In genomic region chr16:25445580-25445979, GRCm38 (mm10) we compare ENCODE assay signal across 11 mouse cellular contexts.
DNase-seq lines count a peak whose midpoint lies in the region; ATAC-seq and TF ChIP-seq lines count a peak whose summit lies in the region.
"Had no signal": no experiment of that assay in that cellular context is flagged by ENCODE, and none has a peak within 500 bp of the region (broad histone marks: within the 10 kb centered on the region; RNA-seq: fewer than 3 reads in every experiment).

No protein-coding gene starts in this region.

- WGBS in heart, embryonic 10.5 days = 70% methylated on average over 7 of the region's 7 CpGs
- 42% methylated on average over 7 of the region's 7 CpGs for WGBS in midbrain, postnatal 0 days
- 52% methylated on average over 7 of the region's 7 CpGs for WGBS in midbrain, embryonic 16.5 days
- 63% methylated on average over 7 of the region's 7 CpGs for WGBS in forebrain, embryonic 15.5 days

- H3K4me1 ChIP-seq in heart, embryonic 10.5 days = no peaks in the 10 kb centered on the region
- no peaks in the 10 kb centered on the region for H3K4me1 ChIP-seq in midbrain, postnatal 0 days (ENCODE audit: insufficient read depth, low read length)
- no peaks in the 10 kb centered on the region for H3K4me1 ChIP-seq in midbrain, embryonic 16.5 days (ENCODE audit: control insufficient read depth, insufficient read depth, low read length)
- peaks cover 13% of the 10 kb centered on the region; the same call in 1 of the 2 replicates for H3K4me1 ChIP-seq in forebrain, embryonic 15.5 days

- no peaks in the 10 kb centered on the region for H3K36me3 ChIP-seq in heart, embryonic 10.5 days
- no peaks in the 10 kb centered on the region for H3K36me3 ChIP-seq in midbrain, postnatal 0 days (ENCODE audit: insufficient read depth, low read length)
- no peaks in the 10 kb centered on the region for H3K36me3 ChIP-seq in midbrain, embryonic 16.5 days (ENCODE audit: control insufficient read depth, insufficient read depth, low read length)
- H3K36me3 ChIP-seq in forebrain, embryonic 15.5 days = no peaks in the 10 kb centered on the region

- peak; percentile 47 to 58 for DNase-seq in heart, adult 18-20 months
- DNase-seq in heart, embryonic 10.5 days (ENCODE audit: low spot score) = no peak
- DNase-seq in midbrain, postnatal 0 days (ENCODE audit: low spot score) = peak; percentile 17
- DNase-seq in heart, postnatal 36 days = peak; percentile 15 to 23
- peak; percentile 73 for DNase-seq in skeletal muscle tissue, adult 2 months (ENCODE audit: low read depth, low spot score)
- no peak for DNase-seq in layer of hippocampus, postnatal 10 days (ENCODE audit: low spot score in 2 of 2)
- DNase-seq: adrenal gland, adult 8-10 months; cerebellum, adult 8-10 months; retina, postnatal 1 day had no signal

- no peak overlapping the region for H3K4me2 ChIP-seq in midbrain, postnatal 0 days (ENCODE audit: low read depth, low read length, poor library complexity, severe bottlenecking)
- no peak overlapping the region for H3K4me2 ChIP-seq in midbrain, embryonic 16.5 days (ENCODE audit: low read length)
- no peak overlapping the region for H3K4me2 ChIP-seq in forebrain, embryonic 15.5 days (replicated peaks)

- no peak for TF ChIP-seq CTCF in midbrain, postnatal 0 days (IDR thresholded peaks at IDR 0.05)

- intact Hi-C loops in heart, postnatal 36 days (cut with DNase I) = no loop called here

- no peak overlapping the region for H3K4me3 ChIP-seq in heart, embryonic 10.5 days
- H3K4me3 ChIP-seq in midbrain, postnatal 0 days (ENCODE audit: low read depth, low read length) = no peak overlapping the region
- no peak overlapping the region for H3K4me3 ChIP-seq in midbrain, embryonic 16.5 days (ENCODE audit: low read depth, low read length)
- H3K4me3 ChIP-seq in forebrain, embryonic 15.5 days = no peak overlapping the region

- ATAC-seq in midbrain, postnatal 0 days (ENCODE audit: low FRiP score) = no peak
- ATAC-seq in midbrain, embryonic 16.5 days = no peak
- no peak for ATAC-seq in forebrain, embryonic 15.5 days (replicated peaks)

- no peaks in the 10 kb centered on the region for H3K9me3 ChIP-seq in heart, embryonic 10.5 days
- H3K9me3 ChIP-seq in midbrain, postnatal 0 days (ENCODE audit: low read length) = no peaks in the 10 kb centered on the region
- no peaks in the 10 kb centered on the region for H3K9me3 ChIP-seq in midbrain, embryonic 16.5 days (replicated peaks; ENCODE audit: control insufficient read depth, low read length, poor library complexity, severe bottlenecking)
- H3K9me3 ChIP-seq in forebrain, embryonic 15.5 days = no peaks in the 10 kb centered on the region

- H3K27me3 ChIP-seq in heart, embryonic 10.5 days (ENCODE audit: insufficient read depth, poor library complexity, severe bottlenecking) = no peaks in the 10 kb centered on the region
- H3K27me3 ChIP-seq in midbrain, postnatal 0 days (ENCODE audit: insufficient read depth, low read length) = no peaks in the 10 kb centered on the region
- H3K27me3 ChIP-seq in midbrain, embryonic 16.5 days (ENCODE audit: control insufficient read depth, insufficient read depth, low read depth, low read length) = no peaks in the 10 kb centered on the region
- no peaks in the 10 kb centered on the region for H3K27me3 ChIP-seq in forebrain, embryonic 15.5 days

- H3K27ac ChIP-seq in heart, embryonic 10.5 days = no peak overlapping the region
- no peak overlapping the region for H3K27ac ChIP-seq in midbrain, postnatal 0 days (ENCODE audit: low read depth, low read length)
- H3K27ac ChIP-seq in midbrain, embryonic 16.5 days (ENCODE audit: low read length) = no peak overlapping the region
- H3K27ac ChIP-seq in forebrain, embryonic 15.5 days (replicated peaks) = no peak overlapping the region

- H3K9ac ChIP-seq in midbrain, postnatal 0 days (replicated peaks; ENCODE audit: low read length, poor library complexity, severe bottlenecking) = no peak overlapping the region
- no peak overlapping the region for H3K9ac ChIP-seq in midbrain, embryonic 16.5 days (ENCODE audit: low read depth, low read length)
- no peak overlapping the region for H3K9ac ChIP-seq in forebrain, embryonic 15.5 days (replicated peaks)

Comparison
In these comparisons a context has a peak if more than half of its experiments do, and no peak if none do; other contexts are left out.
1. DNase-seq: peak in heart, adult 18-20 months (2 of 2), midbrain, postnatal 0 days (single experiment), heart, postnatal 36 days (2 of 2) and skeletal muscle tissue, adult 2 months (single experiment); none in heart, embryonic 10.5 days (single experiment) and layer of hippocampus, postnatal 10 days (0 of 2).